Mouse (Mus musculus) G1E (cell line): Measurements from ENCODE around the gene Nrp1.

ENCODE experiments used
- CTCF ChIP-seq: IDR thresholded peaks from 2 replicates; pipeline ENCODE4 v1.5.1; 2012; ENCODE audit warnings: low read depth, low read length, inconsistent platforms, mixed read lengths
- GATA1 ChIP-seq: IDR thresholded peaks from 2 replicates; pipeline ENCODE4 v1.6.1; 2012; ENCODE audit warnings: borderline replicate concordance, low read length, inconsistent platforms, mixed read lengths
- GATA2 ChIP-seq: IDR thresholded peaks from 2 replicates; pipeline ENCODE4 v1.6.1; 2012; ENCODE audit warnings: low read depth, low read length, inconsistent platforms, borderline replicate concordance
- POLR2AphosphoS5 ChIP-seq: IDR thresholded peaks from 2 replicates; pipeline ENCODE4 v1.6.1; 2012; ENCODE audit warnings: low read depth, low read length, inconsistent platforms; ENCODE audit not compliant: insufficient replicate concordance
- TAL1 ChIP-seq: conservative IDR thresholded peaks from 2 replicates; pipeline ENCODE4 v1.6.1; 2012; ENCODE audit warnings: low read depth, low read length, inconsistent platforms, mixed read lengths

GRCm38 (mm10) chr8:128356796-128357539 lies 1.4 kb upstream of the Nrp1 start:
- TF ChIP-seq CTCF (no peak), GATA1 (no peak), TAL1 (no peak), GATA2 (no peak), POLR2AphosphoS5 (no peak)
